Mouse (Mus musculus): ENCODE data around the gene Cat.
A peak's percentile ranks its signal among the peaks of the same experiment; 100 is the strongest.

Gene Cat

GRCm38 (mm10) chr2:103484617-103485401, at the start of gene Cat:
Gene Cat (minus strand): TSS chr2:103485160.
- peak; percentile 90 for DNase-seq

GRCm38 (mm10) chr2:103525596-103525995, 40.6 kb upstream of the Cat start:
- no peak for DNase-seq

GRCm38 (mm10) chr2:103516472-103516871, 31.5 kb upstream of the Cat start:
- no peak for DNase-seq

GRCm38 (mm10) chr2:103515513-103516180, 30.7 kb upstream of the Cat start:
- peak; percentile 46 for DNase-seq

GRCm38 (mm10) chr2:103512066-103512795, 27.3 kb upstream of the Cat start:
- no peak for DNase-seq

GRCm38 (mm10) chr2:103511631-103512030, 26.7 kb upstream of the Cat start:
- no peak for DNase-seq

GRCm38 (mm10) chr2:103511042-103511441, 26.1 kb upstream of the Cat start:
- no peak for DNase-seq

- no peak for DNase-seq
Measured at GRCm38 (mm10) chr2:103507651-103508050, 22.7 kb upstream of the Cat start.

- DNase-seq = no peak
Measured at GRCm38 (mm10) chr2:103505956-103506355, 21.0 kb upstream of the Cat start.

- DNase-seq = no peak
Measured at GRCm38 (mm10) chr2:103504463-103504862, 19.5 kb upstream of the Cat start.

GRCm38 (mm10) chr2:103500769-103501168, 15.8 kb upstream of the Cat start:
- no peak for DNase-seq

GRCm38 (mm10) chr2:103495633-103496418, 10.9 kb upstream of the Cat start:
- DNase-seq = no peak

GRCm38 (mm10) chr2:103493827-103494226, 8.9 kb upstream of the Cat start:
- no peak for DNase-seq

- no peak for DNase-seq
Measured at GRCm38 (mm10) chr2:103492526-103492925, 7.6 kb upstream of the Cat start.

- no peak for DNase-seq
Measured at GRCm38 (mm10) chr2:103483986-103484520, 907 bp downstream of the Cat start.

- DNase-seq = no peak
Measured at GRCm38 (mm10) chr2:103483289-103483985, 1.5 kb downstream of the Cat start.

GRCm38 (mm10) chr2:103481314-103482231, 3.4 kb downstream of the Cat start:
- DNase-seq = no peak

GRCm38 (mm10) chr2:103480871-103481270, 4.1 kb downstream of the Cat start:
- DNase-seq = no peak

- no peak for DNase-seq
Measured at GRCm38 (mm10) chr2:103480240-103480639, 4.7 kb downstream of the Cat start.

GRCm38 (mm10) chr2:103478326-103478725, 6.6 kb downstream of the Cat start:
- no peak for DNase-seq

GRCm38 (mm10) chr2:103477456-103477855, 7.5 kb downstream of the Cat start:
- DNase-seq = no peak
